Mouse (Mus musculus): ENCODE data around the gene Aldh18a1.

DNA sequence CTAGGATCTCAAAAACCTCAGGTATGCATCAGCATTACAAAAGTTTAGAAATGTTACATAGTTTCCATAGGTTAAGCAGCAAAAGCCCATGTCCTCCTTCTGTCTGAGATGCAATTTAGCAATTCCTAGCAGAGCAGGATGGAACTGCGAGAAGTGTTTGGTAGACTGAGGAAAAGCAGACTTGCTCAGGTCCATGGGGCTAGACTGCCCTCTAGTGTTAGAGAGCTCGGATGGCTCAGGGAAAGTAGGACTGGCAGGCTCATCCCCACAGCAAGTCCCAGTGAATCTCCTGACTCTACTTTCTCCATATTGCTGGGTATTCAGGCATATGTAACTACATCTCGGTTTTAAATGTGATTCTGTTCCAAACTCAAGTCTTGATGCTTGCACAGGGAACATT is 43.4 kb downstream of the Aldh18a1 start:
- TF ChIP-seq POLR2A (IDR thresholded peaks at IDR 0.05; ENCODE audit: borderline replicate concordance, control insufficient read depth, low read depth, low read length) (no peak), CTCF (IDR thresholded peaks at IDR 0.05; ENCODE audit: control insufficient read depth, insufficient read depth, low read length) (peak; percentile 86)
